Mouse (Mus musculus) layer of hippocampus, adult 18-20 months (tissue): ENCODE data around the gene Flt3l. TPM values are rescaled to one million over a fixed set of nuclear protein-coding genes. Genes with fewer than 3 reads are reported as not detected.
A peak's percentile ranks its signal among the peaks of the same experiment; 100 is the strongest.
"Not testable (repeated sequence)": the region's sequence is repeated elsewhere in the genome, so short reads cannot be mapped to it uniquely, and the experiment has no call there.

Source experiments
- DNase-seq, 2 experiments: peaks; one replicate each; pipeline ENCODE4 v3.0.0; 2022; ENCODE audit warnings: low spot score in 2 of 2
- total RNA-seq, 2 experiments: library from RNA; stranded (reverse); gene quantifications; 2 replicates each; pipeline ENCODE4 v1.2.3; 2021

The Flt3l gene
- total RNA-seq, 2 experiments from 2014 or later = 6.9 to 9.5 TPM

- no peak for DNase-seq
Measured at GRCm38 (mm10) chr7:45102441-45102840, 33.8 kb downstream of the Flt3l start.

DNA sequence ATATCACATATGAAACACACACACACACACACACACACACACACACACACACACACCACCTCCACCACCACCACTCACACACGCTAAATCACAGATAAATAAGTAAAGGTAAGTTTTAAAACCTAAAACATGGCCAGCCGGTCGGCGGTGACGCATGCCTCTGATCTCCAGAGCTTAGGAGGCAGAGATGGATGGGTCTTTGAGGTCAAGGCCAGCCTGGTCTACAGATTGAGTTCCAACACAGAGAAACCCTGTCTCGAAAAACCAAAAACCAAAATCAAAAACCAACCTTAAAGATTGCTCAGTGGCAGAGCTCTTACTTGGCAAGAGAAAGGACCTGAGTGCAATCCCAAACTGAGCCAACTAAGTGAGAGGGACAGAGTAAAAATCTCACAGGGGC, 36.2 kb downstream of the Flt3l start:
- DNase-seq = no peak

DNA sequence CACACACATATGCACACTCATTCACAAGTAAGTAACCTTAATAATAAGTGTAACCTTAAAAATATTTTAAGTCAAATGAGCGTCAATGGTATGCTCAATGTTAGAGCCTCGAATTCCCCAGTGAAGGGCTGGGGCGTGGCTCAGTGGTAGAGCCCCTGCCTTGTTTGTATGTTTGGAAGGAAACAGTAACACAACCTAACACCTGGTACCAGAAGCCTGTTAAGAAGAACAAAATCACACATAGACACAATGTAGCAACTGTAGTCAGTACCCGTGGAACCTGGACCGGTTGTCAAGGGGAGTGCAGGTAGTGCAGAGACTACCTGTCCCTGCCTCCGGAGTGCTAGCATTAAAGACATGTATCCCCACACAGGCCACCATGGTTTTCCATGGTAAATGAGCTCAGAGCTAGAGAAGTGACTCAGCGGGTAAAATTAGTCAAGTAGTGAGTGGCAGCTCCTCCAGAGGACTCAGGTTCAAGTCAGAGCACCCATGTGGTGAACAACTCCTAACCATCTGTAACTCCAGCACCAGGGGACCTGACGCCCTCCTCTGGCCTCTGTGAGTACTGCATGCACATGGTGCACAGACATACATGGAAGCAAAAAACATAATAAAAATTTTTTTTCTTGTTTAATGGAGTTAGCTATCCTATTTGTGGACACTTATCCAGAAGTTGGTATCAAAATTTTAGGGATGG, 37.5 kb downstream of the Flt3l start:
- DNase-seq = no peak

DNA sequence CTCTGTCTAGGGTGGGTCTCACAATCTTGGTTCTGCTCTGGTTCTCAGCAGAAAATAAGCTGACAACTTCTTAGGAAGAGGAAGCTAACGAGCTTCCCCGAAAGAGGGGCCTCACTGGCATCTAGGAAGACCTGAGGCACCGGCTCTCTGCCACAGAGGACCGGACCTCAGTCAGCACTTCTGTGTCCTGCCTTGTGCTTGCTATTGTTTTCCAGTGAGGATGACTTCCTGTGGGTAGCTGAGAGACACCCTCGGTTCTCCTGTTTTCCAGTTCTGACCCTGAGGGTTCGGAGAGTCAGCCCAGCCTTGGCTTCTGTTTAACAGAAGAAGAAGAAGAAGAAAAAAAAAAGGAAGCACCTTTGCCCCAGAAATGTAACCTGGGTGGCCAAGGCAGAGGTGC, 38.8 kb downstream of the Flt3l start:
- DNase-seq = no peak

DNA sequence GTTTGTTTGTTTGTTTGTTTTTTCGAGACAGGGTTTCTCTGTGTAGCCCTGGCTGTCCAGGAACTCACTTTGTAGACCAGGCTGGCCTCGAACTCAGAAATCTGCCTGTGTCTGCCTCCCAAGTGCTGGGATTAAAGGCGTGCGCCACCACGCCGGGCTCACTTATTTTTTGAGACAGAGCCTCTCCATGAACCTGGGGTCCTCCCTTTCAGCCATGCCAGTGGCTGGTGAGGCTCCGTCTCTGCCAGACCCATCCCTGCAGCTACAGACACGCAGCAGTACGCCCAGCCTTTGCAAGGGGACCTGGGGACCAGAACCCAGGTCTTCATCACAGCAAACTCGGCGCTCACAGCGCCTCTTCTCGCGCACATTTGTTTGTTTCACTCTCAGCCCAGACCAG, 40.3 kb downstream of the Flt3l start:
- not testable (repeated sequence) for DNase-seq

GRCm38 (mm10) chr7:45095367-45095766, 40.9 kb downstream of the Flt3l start:
- DNase-seq = no peak

DNA sequence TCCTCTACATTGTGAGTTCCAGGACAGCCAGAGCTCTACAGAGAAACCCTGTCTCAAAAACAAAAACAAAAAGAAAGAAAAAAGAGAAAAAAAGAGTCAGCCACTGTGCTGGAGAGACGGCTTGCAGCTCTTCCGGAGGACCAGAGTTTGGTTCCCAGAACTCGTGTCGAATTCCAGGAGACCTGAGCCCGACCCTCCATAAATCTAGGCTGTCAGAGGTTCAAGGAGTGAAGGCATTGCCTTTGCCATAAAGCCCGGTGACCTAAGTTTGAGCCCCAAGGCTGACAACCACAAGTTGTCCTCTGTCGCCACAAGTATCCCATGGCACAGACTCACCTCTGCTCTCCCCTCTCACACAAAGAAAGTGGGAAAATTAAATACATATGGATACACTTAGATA, 42.1 kb downstream of the Flt3l start:
- DNase-seq = no peak

GRCm38 (mm10) chr7:45093516-45093905, 42.7 kb downstream of the Flt3l start:
- DNase-seq = no peak

- no peak for DNase-seq
Measured at GRCm38 (mm10) chr7:45092828-45093515, 43.3 kb downstream of the Flt3l start.

DNA sequence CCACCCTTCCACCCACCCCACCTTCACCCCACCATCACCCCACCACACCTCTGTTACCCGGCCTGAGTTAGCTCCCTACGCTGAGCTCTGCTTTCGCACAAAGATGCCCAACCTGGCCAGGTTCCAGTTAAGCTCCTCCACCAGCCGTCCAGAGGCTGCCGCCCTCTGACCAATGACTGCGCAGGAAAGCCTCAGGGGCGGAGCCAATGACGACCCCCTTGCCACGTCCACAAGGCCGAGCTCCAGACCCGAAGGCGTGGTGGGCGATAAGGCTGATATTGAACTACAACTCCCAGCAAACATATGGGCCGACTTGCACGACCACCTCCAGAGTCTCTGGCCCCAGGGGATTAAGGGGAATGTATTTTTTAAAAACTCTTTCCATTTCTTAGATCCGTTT, 44.2 kb downstream of the Flt3l start, which contains the start of gene Rcn3:
Gene Rcn3 (minus strand): TSS at position 174 of the 400 bp plus-strand sequence.
- DNase-seq = no peak

- DNase-seq = no peak
Measured at GRCm38 (mm10) chr7:45091001-45091990, 44.9 kb downstream of the Flt3l start.

DNA sequence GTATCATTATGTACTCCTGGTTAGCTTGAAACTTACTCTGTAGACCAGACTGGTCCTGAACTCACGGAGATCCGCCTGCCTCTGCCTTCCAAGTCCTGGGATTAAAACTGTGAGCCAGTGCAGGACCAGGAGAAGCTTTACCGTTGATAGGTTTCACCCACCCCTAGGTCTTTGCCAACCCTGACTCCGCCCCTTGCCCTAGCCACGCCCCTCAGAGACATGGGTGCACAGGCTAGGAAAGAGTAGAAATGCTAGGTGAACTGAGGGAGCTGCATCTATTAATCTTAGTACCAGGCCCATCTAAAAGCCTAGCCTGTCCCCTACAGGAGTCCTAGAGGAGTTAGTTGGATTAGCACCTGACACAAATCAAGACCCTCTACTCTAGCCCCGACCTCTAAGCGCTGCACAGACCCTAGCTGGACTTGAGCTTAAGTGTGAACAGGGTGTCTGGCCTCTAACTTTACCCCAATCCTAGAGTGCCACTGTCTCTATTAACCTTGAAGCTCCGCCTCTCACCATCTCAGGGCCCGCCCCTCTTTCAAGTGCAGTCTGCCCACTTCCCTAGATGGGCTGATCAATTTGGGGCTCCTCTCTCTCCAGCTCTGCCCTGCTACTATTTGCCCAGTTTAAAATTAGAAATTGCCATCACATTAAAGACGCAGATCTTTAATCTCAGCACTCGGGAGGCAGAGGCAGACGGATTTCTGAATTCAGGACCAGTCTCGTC, 45.8 kb downstream of the Flt3l start:
- no peak for DNase-seq

- no peak for DNase-seq
Measured at GRCm38 (mm10) chr7:45088597-45088996, 47.6 kb downstream of the Flt3l start.

GRCm38 (mm10) chr7:45086084-45086483, 50.1 kb downstream of the Flt3l start:
- no peak for DNase-seq

GRCm38 (mm10) chr7:45083300-45083890, 52.8 kb downstream of the Flt3l start:
- no peak for DNase-seq

DNA sequence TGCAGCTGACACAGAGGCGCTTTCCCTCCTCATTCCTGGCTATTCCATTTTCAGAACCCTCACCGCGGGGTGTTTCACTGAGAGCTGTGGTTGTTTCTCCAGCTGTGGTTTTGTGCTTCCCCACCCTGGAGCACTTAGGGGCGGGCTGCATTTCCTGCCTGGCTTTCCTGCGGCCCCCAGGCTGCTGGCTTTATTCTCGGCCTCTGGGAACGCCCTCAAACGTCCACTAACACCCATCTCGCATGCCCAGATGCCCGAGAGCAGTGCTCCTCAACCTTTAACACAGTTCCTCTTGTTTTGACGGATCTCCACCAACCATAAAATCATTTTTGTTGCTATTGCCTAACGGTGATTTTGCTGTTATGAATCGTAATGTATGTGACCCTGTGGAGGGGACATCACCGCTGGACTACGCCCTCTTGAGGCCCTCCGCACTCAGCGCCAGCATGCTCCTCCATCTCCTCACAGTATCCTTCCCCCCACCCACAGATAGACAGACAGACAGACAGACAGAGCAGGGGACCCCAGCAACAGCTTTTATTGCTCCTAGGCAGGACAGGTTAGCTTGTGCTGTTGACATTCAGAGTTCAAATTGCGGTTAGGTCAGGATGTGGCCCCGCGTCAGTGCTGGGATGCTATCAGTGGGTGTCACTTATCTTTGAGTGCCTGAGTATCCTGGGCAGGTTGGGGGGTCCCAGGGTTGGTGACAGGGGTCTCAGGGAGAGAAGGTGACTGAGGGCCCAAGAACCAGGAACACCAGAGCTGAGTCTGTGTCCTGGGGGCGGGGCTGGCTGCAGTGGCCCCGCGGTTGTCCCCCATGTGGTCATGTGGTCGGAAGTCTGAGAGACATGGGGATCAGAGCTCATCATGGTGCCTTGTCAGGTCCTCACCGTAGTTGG, 53.6 kb downstream of the Flt3l start:
- no peak for DNase-seq

- DNase-seq = no peak
Measured at GRCm38 (mm10) chr7:45081016-45081415, 55.2 kb downstream of the Flt3l start.

GRCm38 (mm10) chr7:45079856-45080255, 56.4 kb downstream of the Flt3l start:
- DNase-seq = peak; percentile 84 to 93
